Mouse (Mus musculus) liver, embryonic 12.5 days (tissue): ENCODE results near the gene Uhrf1. TPM values are rescaled to one million over a fixed set of nuclear protein-coding genes. Genes with fewer than 3 reads are reported as not detected.
"Not testable (repeated sequence)": the region's sequence is repeated elsewhere in the genome, so short reads cannot be mapped to it uniquely, and the experiment has no call there.

Experiments used
- ATAC-seq: fragments of 200-750 bp; cut with Nextera tagmentation; 2 replicates; pipeline ENCODE4 v1.8.0; 2017; ENCODE audit warnings: moderate number of reproducible peaks, mild to moderate bottlenecking, moderate library complexity
- H3K27ac ChIP-seq: fragments of 300-500 bp; sonication (generic); 2 replicates; pipeline ENCODE4 v1.5.1; 2016; ENCODE audit warnings: mild to moderate bottlenecking
- H3K27me3 ChIP-seq: fragments of 300-500 bp; sonication (generic); replicated peaks from 2 replicates; pipeline ENCODE4 v1.6.1; 2016; ENCODE audit warnings: mild to moderate bottlenecking, moderate library complexity
- H3K36me3 ChIP-seq: fragments of 300-500 bp; sonication (generic); 2 replicates; pipeline ENCODE4 v1.6.1; 2016; ENCODE audit warnings: mild to moderate bottlenecking, moderate library complexity
- H3K4me1 ChIP-seq: fragments of 300-500 bp; sonication (generic); 2 replicates; pipeline ENCODE4 v1.6.1; 2016
- H3K4me2 ChIP-seq: fragments of 300-500 bp; sonication (generic); 2 replicates; pipeline ENCODE4 v1.6.1; 2016; ENCODE audit warnings: mild to moderate bottlenecking, moderate library complexity
- H3K4me3 ChIP-seq: fragments of 300-500 bp; sonication (generic); 2 replicates; pipeline ENCODE4 v1.5.1; 2016; ENCODE audit warnings: mild to moderate bottlenecking, moderate library complexity
- H3K9ac ChIP-seq: fragments of 300-500 bp; sonication (generic); 2 replicates; pipeline ENCODE4 v1.6.1; 2016; ENCODE audit warnings: mild to moderate bottlenecking, moderate library complexity
- H3K9me3 ChIP-seq: fragments of 300-500 bp; sonication (generic); replicated peaks from 2 replicates; pipeline ENCODE4 v1.6.1; 2016; ENCODE audit warnings: mild to moderate bottlenecking, moderate library complexity
- WGBS: fragments of 180-500 bp; shearing (Covaris S2); methylation state at CpG from one replicate; pipeline ENCODE4 v1.1.7; 2016; ENCODE audit not compliant: insufficient replicate concordance; 5-methylcytosine and 5-hydroxymethylcytosine counted together
- polyA plus RNA-seq: library from polyadenylated mRNA; unstranded; fragments of >200 nt; fragmentation: Nextera tagmentation; extraction: Ambion mirVana; gene quantifications from 2 replicates; pipeline ENCODE4 v1.2.1, GENCODE M21; 2016

Gene Uhrf1
- polyA plus RNA-seq: 153 and 154 TPM in 2 replicates

DNA sequence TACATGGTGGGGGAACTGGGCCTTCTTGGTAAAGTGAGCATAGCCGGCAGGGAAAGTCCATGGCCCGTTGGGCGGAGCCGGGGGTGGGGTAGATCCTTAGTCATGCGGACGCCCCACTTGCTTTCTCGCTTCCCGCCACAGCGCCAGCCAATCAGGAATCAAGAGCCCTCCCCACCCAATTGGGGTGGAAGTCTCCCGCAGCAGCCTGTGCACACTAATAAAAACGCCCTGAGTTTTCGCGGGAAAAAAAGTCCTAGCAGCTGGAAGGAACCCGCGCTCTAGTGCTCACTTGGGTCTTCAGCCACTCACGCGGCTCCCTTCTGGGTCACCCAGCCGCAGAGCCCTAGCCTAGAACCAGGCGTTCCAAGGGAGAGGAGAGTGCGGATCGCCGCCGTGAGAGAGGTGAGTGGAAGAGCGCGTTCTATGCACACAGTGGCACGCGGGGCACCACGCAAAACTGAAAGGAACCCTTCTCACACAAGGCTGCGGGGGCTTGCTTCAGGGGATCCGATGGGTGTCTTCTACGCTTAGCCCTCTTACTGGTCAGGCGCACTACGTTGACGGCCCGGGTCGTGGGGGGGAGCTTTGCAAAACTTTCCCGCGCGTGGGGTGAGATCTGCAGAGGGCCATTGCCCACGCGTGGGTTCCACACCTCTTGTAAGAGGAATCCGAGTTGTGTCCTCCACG is at the start of gene Uhrf1:
Uhrf1 (plus strand) TSS at position 162 of the 687 bp plus-strand sequence.
- Histone ChIP-seq H3K9me3 (no peaks in the 10 kb centered on the region), H3K4me1 (peaks cover 51% of the 10 kb centered on the region), H3K4me3 (peak within 1 kb of the TSS; percentile 90), H3K36me3 (peaks cover 38% of the 10 kb centered on the region), H3K9ac (peak within 1 kb of the TSS; percentile 92), H3K27ac (peak within 1 kb of the TSS; percentile 96), H3K27me3 (no peaks in the 10 kb centered on the region; the same call in 1 of the 2 replicates), H3K4me2 (peak within 1 kb of the TSS; percentile 98)
- under 1% methylated on average over 43 of the region's 43 CpGs for WGBS
- ATAC-seq: peak; percentile 85

DNA sequence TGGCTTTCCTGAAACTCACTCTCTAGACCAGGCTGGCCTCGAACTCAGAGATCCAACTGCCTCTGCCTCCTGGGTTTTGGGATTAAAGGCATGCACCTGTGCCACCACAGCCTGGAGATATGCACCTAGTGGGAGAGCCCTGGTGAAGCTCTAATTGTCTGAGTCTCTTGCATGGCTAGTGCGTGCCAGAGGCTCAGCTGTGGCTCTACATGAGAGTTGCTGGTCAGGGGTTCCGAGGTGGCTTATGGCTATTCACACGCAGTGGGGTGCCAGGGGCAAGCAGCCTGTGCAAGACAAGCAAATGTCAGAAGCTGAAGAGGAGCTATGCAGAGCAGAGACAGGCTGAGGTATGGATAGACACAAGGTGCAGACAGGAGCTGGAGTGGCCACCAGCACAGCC is 48.4 kb upstream of the Uhrf1 start:
- Histone ChIP-seq H3K36me3 (peaks cover 22% of the 10 kb centered on the region), H3K4me1 (peaks cover 33% of the 10 kb centered on the region), H3K9ac (no peak overlapping the region), H3K4me2 (no peak overlapping the region), H3K27me3 (no peaks in the 10 kb centered on the region), H3K9me3 (no peaks in the 10 kb centered on the region), H3K4me3 (no peak overlapping the region), H3K27ac (no peak overlapping the region)
- 82% methylated on average over 4 of the region's 4 CpGs for WGBS
- no peak for ATAC-seq

DNA sequence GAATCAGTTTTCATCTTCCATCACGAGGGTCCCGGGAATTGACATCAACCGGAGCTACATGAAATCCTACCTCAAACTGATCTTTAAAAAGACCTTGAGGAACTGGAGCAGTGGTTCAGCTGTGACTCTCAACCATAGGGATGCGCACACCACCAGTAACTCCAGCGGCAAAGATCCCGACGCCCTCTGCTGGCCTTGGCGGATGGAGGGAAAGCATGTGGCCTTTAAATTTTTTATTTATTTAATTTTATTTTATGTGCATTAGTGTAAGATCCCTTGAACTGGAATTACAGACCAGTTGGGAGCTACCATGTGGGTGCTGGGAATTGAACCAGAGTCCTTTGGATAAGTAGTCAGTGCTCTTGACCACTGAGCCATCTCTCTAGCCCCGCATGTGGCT is 47.7 kb upstream of the Uhrf1 start:
- no peak overlapping the region for H3K9ac ChIP-seq
- H3K4me2 ChIP-seq: peak overlapping the region; percentile 52
- 0 out of 2 replicates have a peak overlapping the region, but pooled peaks have one; percentile 37 for H3K27ac ChIP-seq
- peaks cover 40% of the 10 kb centered on the region for H3K4me1 ChIP-seq
- H3K36me3 ChIP-seq: peaks cover 29% of the 10 kb centered on the region
- no peaks in the 10 kb centered on the region for H3K9me3 ChIP-seq
- H3K4me3 ChIP-seq: peak overlapping the region; percentile 18
- WGBS: 17% methylated on average over 9 of the region's 9 CpGs
- ATAC-seq: no peak
- no peaks in the 10 kb centered on the region for H3K27me3 ChIP-seq

DNA sequence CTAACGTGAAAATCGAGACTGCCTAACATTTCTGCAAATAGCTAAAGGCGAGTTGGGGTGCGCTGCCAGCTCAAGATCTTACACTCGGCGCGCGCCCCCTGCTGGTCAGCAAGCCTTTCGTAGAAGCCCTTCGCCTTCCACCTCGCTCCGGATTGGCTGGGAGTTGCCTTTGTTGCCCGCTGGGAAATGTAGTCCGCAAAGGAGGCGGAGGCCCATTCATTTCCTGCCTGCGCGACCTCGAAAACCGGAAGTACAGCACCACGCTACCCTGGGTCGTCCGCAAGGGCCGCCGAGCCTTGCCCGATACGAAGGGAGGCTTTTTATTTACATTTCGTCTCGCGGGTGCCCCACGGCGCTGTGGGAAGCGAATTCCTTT is 47.3 kb upstream of the Uhrf1 start:
- peak overlapping the region; percentile 95 for H3K27ac ChIP-seq
- no peaks in the 10 kb centered on the region for H3K9me3 ChIP-seq
- H3K4me3 ChIP-seq: peak overlapping the region; percentile 85
- peaks cover 44% of the 10 kb centered on the region for H3K4me1 ChIP-seq
- H3K27me3 ChIP-seq: no peaks in the 10 kb centered on the region
- peak; percentile 86 for ATAC-seq
- WGBS: under 1% methylated on average over 32 of the region's 32 CpGs
- peaks cover 33% of the 10 kb centered on the region for H3K36me3 ChIP-seq
- peak overlapping the region; percentile 68 for H3K9ac ChIP-seq
- H3K4me2 ChIP-seq: peak overlapping the region; percentile 99

DNA sequence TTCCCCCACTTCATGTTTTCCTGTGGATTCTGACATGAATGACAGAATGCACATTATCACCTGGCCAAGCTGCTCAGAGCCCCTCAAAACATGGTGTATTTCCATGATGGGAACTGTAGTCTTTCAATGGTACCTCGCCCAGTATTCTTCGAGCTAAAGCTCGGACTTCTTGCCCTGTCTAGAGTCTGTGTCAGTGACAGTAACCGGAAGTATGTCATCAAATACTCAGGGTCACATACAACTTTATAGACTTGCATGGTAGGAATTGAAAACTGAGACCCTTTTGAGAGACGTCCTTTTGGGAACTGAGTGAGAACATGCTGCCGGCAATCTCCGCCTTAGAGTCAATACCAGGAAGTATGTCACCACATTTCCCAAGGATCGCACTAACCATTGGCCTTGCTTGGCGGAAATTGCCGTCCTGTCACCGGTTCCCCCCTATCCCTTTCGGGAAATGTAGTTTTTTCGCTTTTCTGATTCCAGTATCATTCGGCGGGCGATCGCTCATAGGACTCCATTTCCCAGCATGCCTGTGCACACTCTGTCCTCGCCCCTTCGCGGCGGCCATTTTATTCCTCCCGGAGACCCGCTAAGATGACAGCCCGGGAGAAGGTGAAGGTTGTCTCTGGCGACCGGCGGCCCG is 46.8 kb upstream of the Uhrf1 start, which contains the start of gene Fem1a:
Fem1a (plus strand) TSS at position 572 of the 643 bp plus-strand sequence.
- Histone ChIP-seq H3K4me3 (peak within 1 kb of the TSS; percentile 85), H3K9me3 (no peaks in the 10 kb centered on the region), H3K4me2 (peak within 1 kb of the TSS; percentile 99), H3K27me3 (no peaks in the 10 kb centered on the region), H3K27ac (peak within 1 kb of the TSS; percentile 95), H3K9ac (peak within 1 kb of the TSS; percentile 78), H3K36me3 (peaks cover 38% of the 10 kb centered on the region), H3K4me1 (peaks cover 47% of the 10 kb centered on the region)
- ATAC-seq: peak; percentile 88
- under 1% methylated on average over 28 of the region's 28 CpGs for WGBS

DNA sequence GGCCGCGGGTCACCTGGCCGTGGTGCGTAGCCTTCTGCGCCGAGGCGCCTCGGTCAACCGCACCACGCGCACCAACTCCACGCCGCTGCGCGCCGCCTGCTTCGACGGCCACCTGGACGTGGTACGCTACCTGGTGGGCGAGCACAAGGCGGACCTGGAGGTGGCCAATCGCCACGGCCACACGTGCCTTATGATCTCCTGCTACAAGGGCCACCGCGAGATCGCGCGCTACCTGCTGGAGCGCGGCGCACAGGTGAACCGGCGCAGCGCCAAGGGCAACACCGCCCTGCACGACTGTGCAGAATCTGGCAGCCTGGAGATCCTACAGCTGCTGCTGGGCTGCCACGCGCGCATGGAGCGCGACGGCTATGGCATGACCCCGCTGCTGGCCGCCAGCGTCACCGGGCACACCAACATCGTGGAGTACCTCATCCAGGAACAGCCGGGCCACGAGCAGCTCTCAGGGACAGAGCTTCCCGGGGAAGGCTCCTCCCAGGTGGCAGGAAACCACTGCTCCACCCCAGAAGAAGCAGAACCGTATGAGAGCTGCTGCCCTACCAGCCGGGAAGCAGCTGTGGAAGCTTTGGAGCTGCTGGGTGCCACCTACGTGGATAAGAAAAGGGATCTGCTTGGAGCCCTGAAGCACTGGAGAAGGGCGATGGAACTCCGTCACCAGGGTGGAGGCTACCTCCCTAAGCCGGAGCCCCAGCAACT is 45.8 kb upstream of the Uhrf1 start:
- no peaks in the 10 kb centered on the region for H3K27me3 ChIP-seq
- no peaks in the 10 kb centered on the region for H3K9me3 ChIP-seq
- peaks cover 48% of the 10 kb centered on the region for H3K36me3 ChIP-seq
- H3K4me3 ChIP-seq: peak overlapping the region; percentile 85
- peak overlapping the region; percentile 95 for H3K27ac ChIP-seq
- peak overlapping the region; percentile 99 for H3K4me2 ChIP-seq
- ATAC-seq: no peak
- WGBS: 5% methylated on average over 58 of the region's 58 CpGs
- peaks cover 56% of the 10 kb centered on the region for H3K4me1 ChIP-seq
- peak overlapping the region; percentile 78 for H3K9ac ChIP-seq

DNA sequence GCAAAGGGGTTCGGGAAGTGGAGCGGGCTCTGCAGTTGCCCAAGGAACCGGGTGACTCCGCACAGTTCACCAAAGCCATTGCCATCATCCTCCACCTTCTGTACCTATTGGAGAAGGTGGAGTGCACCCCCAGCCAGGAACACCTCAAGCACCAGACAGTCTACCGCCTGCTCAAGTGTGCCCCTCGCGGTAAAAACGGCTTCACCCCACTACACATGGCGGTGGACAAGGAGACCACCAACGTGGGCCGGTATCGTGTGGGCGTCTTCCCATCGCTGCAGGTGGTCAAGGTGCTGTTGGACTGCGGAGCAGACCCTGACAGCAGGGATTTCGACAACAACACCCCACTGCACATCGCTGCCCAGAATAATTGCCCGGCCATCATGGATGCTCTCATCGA is 44.9 kb upstream of the Uhrf1 start:
- H3K27me3 ChIP-seq, ATAC-seq, H3K9ac ChIP-seq, H3K9me3 ChIP-seq, H3K27ac ChIP-seq: not testable (repeated sequence)
- WGBS: 81% methylated on average over 19 of the region's 19 CpGs
- Histone ChIP-seq H3K4me3 (peak overlapping the region; percentile 85), H3K4me1 (peaks cover 59% of the 10 kb centered on the region), H3K36me3 (peaks cover 57% of the 10 kb centered on the region), H3K4me2 (peak overlapping the region; percentile 99)

DNA sequence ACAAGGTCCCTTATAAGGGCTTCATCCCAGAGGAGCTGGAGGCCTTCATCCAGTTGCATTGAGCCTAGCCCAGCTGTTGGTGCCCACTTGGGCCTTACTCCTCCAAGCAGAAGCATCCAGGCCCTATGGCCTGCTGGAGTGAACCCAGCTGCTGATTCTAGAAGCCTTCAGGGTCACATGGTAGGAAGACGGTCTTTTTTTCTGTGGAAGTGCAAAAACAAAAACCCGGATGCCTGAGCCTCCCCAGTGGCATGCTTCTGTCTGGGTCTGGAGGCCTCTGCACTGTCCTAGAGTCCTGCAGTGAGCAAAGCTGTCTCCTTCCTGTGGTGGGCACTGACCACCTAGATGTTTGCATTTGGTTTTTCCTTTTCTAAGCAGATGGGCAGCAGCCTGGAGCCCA is 44.3 kb upstream of the Uhrf1 start:
- not testable (repeated sequence) for H3K27ac ChIP-seq, H3K9me3 ChIP-seq, H3K27me3 ChIP-seq, ATAC-seq
- peaks cover 59% of the 10 kb centered on the region for H3K4me1 ChIP-seq
- H3K36me3 ChIP-seq: peaks cover 58% of the 10 kb centered on the region
- 60% methylated on average over 2 of the region's 2 CpGs for WGBS
- H3K9ac ChIP-seq: peak overlapping the region; percentile 37; the same call in 1 of the 2 replicates
- H3K4me3 ChIP-seq: peak overlapping the region; percentile 85
- H3K4me2 ChIP-seq: peak overlapping the region; percentile 99

DNA sequence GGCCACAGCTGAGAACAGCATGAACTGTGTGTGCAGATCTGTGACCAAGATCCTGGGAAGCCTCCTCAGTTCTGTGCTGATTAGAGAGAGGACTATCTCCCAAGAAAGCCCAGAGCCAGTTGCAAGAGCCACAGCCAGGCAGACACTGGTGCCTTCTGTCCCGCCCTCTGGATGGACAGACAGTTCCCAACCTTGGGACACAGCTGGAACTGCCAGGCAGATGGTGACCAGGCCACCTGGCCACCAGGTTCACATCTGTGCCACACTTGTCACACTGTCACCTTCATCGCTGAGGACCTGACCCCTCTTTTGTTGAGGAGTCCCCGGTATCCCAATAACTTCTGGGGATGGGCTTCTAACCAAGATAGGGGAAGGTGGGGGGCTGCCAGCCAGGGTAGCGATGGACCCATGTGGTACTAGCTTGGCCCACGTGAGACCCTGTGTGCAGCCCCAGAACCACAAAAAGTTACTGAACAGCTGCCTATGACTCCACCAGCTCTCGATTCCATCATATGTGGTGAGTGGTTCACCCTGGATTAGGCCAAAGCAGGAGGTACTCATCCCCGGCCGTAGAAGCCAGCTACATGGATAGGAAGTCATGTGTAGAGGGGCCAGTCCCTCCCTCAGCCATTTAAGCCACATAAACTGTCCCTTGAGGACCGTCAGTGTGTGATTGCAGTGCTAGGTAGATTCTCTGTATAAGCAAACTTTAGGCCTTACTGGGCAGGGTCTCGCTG is 43.7 kb upstream of the Uhrf1 start:
- peaks cover 58% of the 10 kb centered on the region for H3K36me3 ChIP-seq

DNA sequence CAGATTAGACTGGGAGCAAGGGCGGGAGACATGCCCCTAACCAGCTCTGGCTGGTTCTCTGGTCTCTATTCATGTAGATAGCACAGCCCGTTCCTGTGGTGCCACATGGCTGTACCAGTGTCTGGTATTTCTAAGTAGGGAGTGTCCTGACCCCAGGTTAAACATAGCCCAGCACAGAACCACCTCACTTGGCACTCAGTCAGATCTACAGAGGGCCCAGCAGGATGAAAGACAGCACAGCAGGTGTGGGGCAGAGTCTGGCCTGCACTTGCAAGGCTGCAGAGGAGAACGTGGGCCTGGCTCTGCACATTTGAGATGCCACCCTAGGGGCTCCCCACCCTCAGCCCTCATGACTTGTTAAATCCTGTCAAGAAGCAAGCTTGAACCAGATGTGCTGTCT is 42.0 kb upstream of the Uhrf1 start:
- 73% methylated on average over 3 of the region's 3 CpGs for WGBS
- no peak overlapping the region for H3K4me3 ChIP-seq
- H3K4me1 ChIP-seq: peaks cover 65% of the 10 kb centered on the region
- no peak overlapping the region for H3K9ac ChIP-seq
- no peak overlapping the region for H3K27ac ChIP-seq
- H3K4me2 ChIP-seq: no peak overlapping the region
- no peaks in the 10 kb centered on the region for H3K27me3 ChIP-seq
- H3K36me3 ChIP-seq: peaks cover 68% of the 10 kb centered on the region
- ATAC-seq: no peak
- no peaks in the 10 kb centered on the region for H3K9me3 ChIP-seq

More for the DNA sequence above, 43.7 kb upstream of the Uhrf1 start:
- Histone ChIP-seq H3K9me3 (no peaks in the 10 kb centered on the region), H3K4me2 (peak overlapping the region; percentile 99), H3K4me3 (peak overlapping the region; percentile 85; the same call in 1 of the 2 replicates), H3K4me1 (peaks cover 59% of the 10 kb centered on the region), H3K9ac (peak overlapping the region; percentile 37; the same call in 1 of the 2 replicates), H3K27ac (no peak overlapping the region), H3K27me3 (no peaks in the 10 kb centered on the region)
- no peak for ATAC-seq
- 81% methylated on average over 10 of the region's 10 CpGs for WGBS

DNA sequence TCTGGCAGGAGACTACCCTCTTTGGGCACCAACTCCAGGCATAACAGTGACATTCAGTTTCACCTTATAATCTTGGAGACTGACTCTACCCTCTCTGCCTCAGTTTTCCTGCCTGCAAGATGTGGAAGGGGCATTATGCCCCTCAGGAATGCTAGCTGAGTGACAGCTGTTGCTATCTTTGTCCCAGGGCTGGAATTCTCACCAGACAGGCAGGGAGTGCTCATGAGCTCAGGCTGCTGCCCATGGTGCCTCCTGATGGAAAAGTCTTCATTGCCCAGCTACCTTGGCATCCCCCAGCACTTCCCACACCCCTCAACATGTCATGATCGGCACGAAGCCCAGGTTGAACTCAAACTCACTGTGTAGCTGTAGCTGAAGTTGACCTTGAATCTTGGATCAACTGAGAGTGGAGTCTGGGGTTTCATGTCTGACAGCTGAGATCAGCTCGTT is 40.5 kb upstream of the Uhrf1 start:
- Histone ChIP-seq H3K4me3 (no peak overlapping the region), H3K27me3 (no peaks in the 10 kb centered on the region), H3K4me1 (peaks cover 62% of the 10 kb centered on the region), H3K4me2 (no peak overlapping the region), H3K36me3 (peaks cover 65% of the 10 kb centered on the region), H3K9ac (no peak overlapping the region), H3K9me3 (no peaks in the 10 kb centered on the region), H3K27ac (no peak overlapping the region)
- 66% methylated on average over 3 of the region's 3 CpGs for WGBS
- ATAC-seq: no peak
